Mouse (Mus musculus) lung, embryonic 16.5 days (tissue): Measurements from ENCODE around the gene Sfxn4. TPM values are rescaled to one million over a fixed set of nuclear protein-coding genes. Genes with fewer than 3 reads are reported as not detected.

Experiments
- ATAC-seq: fragments of 200-750 bp; cut with Nextera tagmentation; 2 replicates; pipeline ENCODE4 v1.8.0; 2017; ENCODE audit warnings: low read depth, mild to moderate bottlenecking, moderate library complexity
- H3K27ac ChIP-seq: fragments of 300-500 bp; sonication (generic); 2 replicates; pipeline ENCODE4 v1.5.1; 2014; ENCODE audit warnings: mild to moderate bottlenecking, control low read depth, low read length
- H3K27me3 ChIP-seq: fragments of 300-500 bp; sonication (generic); 2 replicates; pipeline ENCODE4 v1.6.1; 2014; ENCODE audit warnings: low read depth, low read length, mixed read lengths; ENCODE audit not compliant: control insufficient read depth, insufficient read depth
- H3K36me3 ChIP-seq: fragments of 300-500 bp; sonication (generic); 2 replicates; pipeline ENCODE4 v1.6.1; 2014; ENCODE audit warnings: low read length; ENCODE audit not compliant: control insufficient read depth, insufficient read depth
- H3K4me1 ChIP-seq: fragments of 300-500 bp; sonication (generic); replicated peaks from 2 replicates; pipeline ENCODE4 v1.6.1; 2014; ENCODE audit warnings: low read length, mixed read lengths; ENCODE audit not compliant: control insufficient read depth, insufficient read depth
- H3K4me2 ChIP-seq: fragments of 300-500 bp; sonication (generic); 2 replicates; pipeline ENCODE4 v1.6.1; 2014; ENCODE audit warnings: low read depth, low read length, control low read depth
- H3K4me3 ChIP-seq: fragments of 300-500 bp; sonication (generic); 2 replicates; pipeline ENCODE4 v1.5.1; 2014; ENCODE audit warnings: mild to moderate bottlenecking, low read length, control low read depth
- H3K9ac ChIP-seq: fragments of 300-500 bp; sonication (generic); 2 replicates; pipeline ENCODE4 v1.6.1; 2014; ENCODE audit warnings: low read length, control low read depth
- H3K9me3 ChIP-seq: fragments of 300-500 bp; sonication (generic); 2 replicates; pipeline ENCODE4 v1.6.1; 2016; ENCODE audit warnings: low read length; ENCODE audit not compliant: control insufficient read depth
- WGBS: fragments of 180-500 bp; shearing (Covaris S2); extraction: QIAGEN DNeasy Blood & Tissue Kit; methylation state at CpG from one replicate; pipeline ENCODE4 v1.1.7; 2014; 5-methylcytosine and 5-hydroxymethylcytosine counted together
- polyA plus RNA-seq: library from polyadenylated mRNA; unstranded; fragments of >200 nt; fragmentation: Nextera tagmentation; extraction: Ambion mirVana; gene quantifications from 2 replicates; pipeline ENCODE4 v1.2.1, GENCODE M21; 2015

Gene Sfxn4
- polyA plus RNA-seq, 1 experiment from 2014 or later, result 6.0 TPM

- Histone ChIP-seq H3K36me3 (no peaks in the 10 kb centered on the region), H3K9me3 (no peaks in the 10 kb centered on the region), H3K4me2 (peak overlapping the region; percentile 78), H3K9ac (peak overlapping the region; percentile 94), H3K4me1 (peaks cover 21% of the 10 kb centered on the region), H3K27me3 (no peaks in the 10 kb centered on the region), H3K27ac (peak overlapping the region; percentile 99), H3K4me3 (peak overlapping the region; percentile 66)
- ATAC-seq, result peak; percentile 32
- WGBS, result 0% methylated on average over 41 of the region's 41 CpGs
Measured at GRCm38 (mm10) chr19:60890391-60891122, 29.3 kb upstream of the Sfxn4 start.

GRCm38 (mm10) chr19:60889714-60890315, 28.5 kb upstream of the Sfxn4 start, which contains the start of gene Grk5:
TSS of gene Grk5 (plus strand) at chr19:60889749.
- under 1% methylated on average over 51 of the region's 55 CpGs for WGBS
- peak within 1 kb of the TSS; percentile 78 for H3K4me2 ChIP-seq
- peak within 1 kb of the TSS; percentile 94 for H3K9ac ChIP-seq
- peak within 1 kb of the TSS; percentile 66 for H3K4me3 ChIP-seq
- H3K36me3 ChIP-seq, result no peaks in the 10 kb centered on the region
- no peaks in the 10 kb centered on the region for H3K27me3 ChIP-seq
- H3K9me3 ChIP-seq, result no peaks in the 10 kb centered on the region
- H3K4me1 ChIP-seq, result peaks cover 17% of the 10 kb centered on the region
- peak; percentile 97 for ATAC-seq
- H3K27ac ChIP-seq, result peak within 1 kb of the TSS; percentile 99

- Histone ChIP-seq H3K27ac (peak overlapping the region; percentile 99), H3K4me2 (peak overlapping the region; percentile 78), H3K36me3 (no peaks in the 10 kb centered on the region), H3K4me1 (peaks cover 17% of the 10 kb centered on the region), H3K27me3 (no peaks in the 10 kb centered on the region), H3K9me3 (no peaks in the 10 kb centered on the region), H3K4me3 (peak overlapping the region; percentile 66), H3K9ac (peak overlapping the region; percentile 94)
- WGBS, result 4% methylated on average over 17 of the region's 17 CpGs
- ATAC-seq, result peak; percentile 54
Measured at GRCm38 (mm10) chr19:60889101-60889713, 27.9 kb upstream of the Sfxn4 start.

GRCm38 (mm10) chr19:60887637-60888036, 26.4 kb upstream of the Sfxn4 start:
- no peaks in the 10 kb centered on the region for H3K9me3 ChIP-seq
- H3K4me2 ChIP-seq, result no peak overlapping the region
- WGBS, result 70% methylated on average over 2 of the region's 2 CpGs
- no peaks in the 10 kb centered on the region for H3K27me3 ChIP-seq
- no peak overlapping the region for H3K4me3 ChIP-seq
- H3K4me1 ChIP-seq, result peaks cover 16% of the 10 kb centered on the region
- ATAC-seq, result no peak
- H3K9ac ChIP-seq, result no peak overlapping the region
- no peak overlapping the region for H3K27ac ChIP-seq
- H3K36me3 ChIP-seq, result no peaks in the 10 kb centered on the region

- 9% methylated on average over 3 of the region's 3 CpGs for WGBS
- peak; percentile 66; the same call in 1 of the 2 replicates for ATAC-seq
- Histone ChIP-seq H3K4me1 (no peaks in the 10 kb centered on the region), H3K4me2 (no peak overlapping the region), H3K36me3 (no peaks in the 10 kb centered on the region), H3K27me3 (no peaks in the 10 kb centered on the region), H3K4me3 (no peak overlapping the region), H3K9ac (no peak overlapping the region), H3K9me3 (no peaks in the 10 kb centered on the region), H3K27ac (no peak overlapping the region)
Measured at GRCm38 (mm10) chr19:60883129-60883528, 21.9 kb upstream of the Sfxn4 start.

- WGBS, result under 1% methylated on average over 28 of the region's 28 CpGs
- Histone ChIP-seq H3K4me1 (peaks cover 10% of the 10 kb centered on the region; the same call in 1 of the 2 replicates), H3K9ac (peak within 1 kb of the TSS; percentile 74), H3K4me3 (peak within 1 kb of the TSS; percentile 69), H3K9me3 (no peaks in the 10 kb centered on the region), H3K27me3 (no peaks in the 10 kb centered on the region), H3K4me2 (peak within 1 kb of the TSS; percentile 66), H3K36me3 (peaks cover 8% of the 10 kb centered on the region), H3K27ac (peak within 1 kb of the TSS; percentile 81)
- peak; percentile 99 for ATAC-seq
Measured at GRCm38 (mm10) chr19:60874064-60874694, 12.9 kb upstream of the Sfxn4 start, which contains the start of gene Prdx3. TSS of gene Prdx3 (minus strand) at chr19:60874556.

- no peak for ATAC-seq
- Histone ChIP-seq H3K4me1 (peaks cover 10% of the 10 kb centered on the region; the same call in 1 of the 2 replicates), H3K9me3 (no peaks in the 10 kb centered on the region), H3K4me3 (peak overlapping the region; percentile 69), H3K9ac (peak overlapping the region; percentile 74), H3K27ac (peak overlapping the region; percentile 81), H3K4me2 (peak overlapping the region; percentile 66), H3K27me3 (no peaks in the 10 kb centered on the region), H3K36me3 (peaks cover 12% of the 10 kb centered on the region)
- WGBS, result 3% methylated on average over 4 of the region's 4 CpGs
Measured at GRCm38 (mm10) chr19:60873501-60873900, 12.2 kb upstream of the Sfxn4 start.

GRCm38 (mm10) chr19:60872272-60872671, 11.0 kb upstream of the Sfxn4 start:
- Histone ChIP-seq H3K27ac (no peak overlapping the region), H3K4me2 (no peak overlapping the region), H3K9me3 (no peaks in the 10 kb centered on the region), H3K4me3 (no peak overlapping the region), H3K9ac (no peak overlapping the region), H3K36me3 (peaks cover 18% of the 10 kb centered on the region), H3K4me1 (peaks cover 10% of the 10 kb centered on the region; the same call in 1 of the 2 replicates), H3K27me3 (no peaks in the 10 kb centered on the region)
- ATAC-seq, result no peak
- 26% methylated on average over 1 of the region's 1 CpGs for WGBS

GRCm38 (mm10) chr19:60871366-60871765, 10.1 kb upstream of the Sfxn4 start:
- H3K9ac ChIP-seq, result no peak overlapping the region
- ATAC-seq, result no peak
- H3K4me2 ChIP-seq, result no peak overlapping the region
- WGBS, result 89% methylated on average over 5 of the region's 5 CpGs
- H3K4me1 ChIP-seq, result peaks cover 10% of the 10 kb centered on the region; the same call in 1 of the 2 replicates
- peaks cover 21% of the 10 kb centered on the region for H3K36me3 ChIP-seq
- no peaks in the 10 kb centered on the region for H3K9me3 ChIP-seq
- no peak overlapping the region for H3K27ac ChIP-seq
- no peak overlapping the region for H3K4me3 ChIP-seq
- H3K27me3 ChIP-seq, result no peaks in the 10 kb centered on the region
